In genomic region chr13:34097086-34097485, GRCm38 (mm10) we compare ENCODE assay signal across 13 mouse cellular contexts. TPM values are rescaled to one million over a fixed set of nuclear protein-coding genes. Genes with fewer than 3 reads are reported as not detected.
A peak's percentile ranks its signal among the peaks of the same experiment; 100 is the strongest.
DNase-seq lines count a peak whose midpoint lies in the region; ATAC-seq and TF ChIP-seq lines count a peak whose summit lies in the region.
"Had no signal": no experiment of that assay in that cellular context is flagged by ENCODE, and none has a peak within 500 bp of the region (broad histone marks: within the 10 kb centered on the region; RNA-seq: fewer than 3 reads in every experiment).

No protein-coding gene starts in this region.

- no peak overlapping the region for H3K9ac ChIP-seq in kidney, embryonic 15.5 days
- no peak overlapping the region for H3K9ac ChIP-seq in midbrain, embryonic 15.5 days
- H3K9ac ChIP-seq: embryonic facial prominence, embryonic 13.5 days had no signal

- H3K27me3 ChIP-seq in kidney, embryonic 15.5 days = no peaks in the 10 kb centered on the region
- no peaks in the 10 kb centered on the region for H3K27me3 ChIP-seq in hindbrain, embryonic 10.5 days (ENCODE audit: insufficient read depth, poor library complexity, severe bottlenecking)
- no peaks in the 10 kb centered on the region for H3K27me3 ChIP-seq in midbrain, embryonic 15.5 days (replicated peaks)
- H3K27me3 ChIP-seq: embryonic facial prominence, embryonic 13.5 days had no signal

- peaks cover 10% of the 10 kb centered on the region for H3K4me1 ChIP-seq in kidney, embryonic 15.5 days
- H3K4me1 ChIP-seq in cortical plate, adult 2 months (ENCODE audit: control insufficient read depth, insufficient read depth, low read length) = peaks cover 9% of the 10 kb centered on the region
- H3K4me1 ChIP-seq in hindbrain, embryonic 10.5 days (replicated peaks) = peaks cover 24% of the 10 kb centered on the region
- H3K4me1 ChIP-seq in midbrain, embryonic 15.5 days = peaks cover 19% of the 10 kb centered on the region

- no peaks in the 10 kb centered on the region for H3K36me3 ChIP-seq in kidney, embryonic 15.5 days
- no peaks in the 10 kb centered on the region for H3K36me3 ChIP-seq in hindbrain, embryonic 10.5 days
- H3K36me3 ChIP-seq in midbrain, embryonic 15.5 days (replicated peaks) = no peaks in the 10 kb centered on the region
- H3K36me3 ChIP-seq: embryonic facial prominence, embryonic 13.5 days had no signal

- no peak for ATAC-seq in kidney, embryonic 15.5 days (replicated peaks; ENCODE audit: low FRiP score)
- no peak for ATAC-seq in midbrain, embryonic 15.5 days (replicated peaks)

- 85% methylated on average over 3 of the region's 3 CpGs for WGBS in kidney, embryonic 15.5 days
- 76% methylated on average over 3 of the region's 3 CpGs for WGBS in hindbrain, embryonic 10.5 days
- 51% methylated on average over 3 of the region's 3 CpGs for WGBS in midbrain, embryonic 15.5 days

- no peak overlapping the region for H3K4me2 ChIP-seq in kidney, embryonic 15.5 days
- H3K4me2 ChIP-seq in midbrain, embryonic 15.5 days = no peak overlapping the region
- H3K4me2 ChIP-seq: embryonic facial prominence, embryonic 13.5 days had no signal

- TF ChIP-seq POLR2A in cortical plate, adult 2 months (IDR thresholded peaks at IDR 0.05; ENCODE audit: extremely low read depth, insufficient read depth, low read length) = no peak

- no peak overlapping the region for H3K4me3 ChIP-seq in kidney, embryonic 15.5 days (replicated peaks)
- H3K4me3 ChIP-seq in cortical plate, adult 2 months (ENCODE audit: insufficient read depth, low read length) = no peak overlapping the region
- no peak overlapping the region for H3K4me3 ChIP-seq in hindbrain, embryonic 10.5 days
- H3K4me3 ChIP-seq in midbrain, embryonic 15.5 days = no peak overlapping the region
- H3K4me3 ChIP-seq: embryonic facial prominence, embryonic 13.5 days had no signal

- no peak for TF ChIP-seq CTCF in cortical plate, adult 2 months (IDR thresholded peaks at IDR 0.05; ENCODE audit: extremely low read depth, insufficient read depth, low read length)

- 0 out of 2 replicates have a peak overlapping the region, but pooled peaks have one; percentile 9 for H3K27ac ChIP-seq in kidney, embryonic 15.5 days
- H3K27ac ChIP-seq in cortical plate, adult 2 months (ENCODE audit: insufficient read depth, low read length) = 0 out of 2 replicates have a peak overlapping the region, but pooled peaks have one; percentile 63
- peak overlapping the region; percentile 79 for H3K27ac ChIP-seq in hindbrain, embryonic 10.5 days
- H3K27ac ChIP-seq in midbrain, embryonic 15.5 days = peak overlapping the region; percentile 81
- H3K27ac ChIP-seq: embryonic facial prominence, embryonic 13.5 days had no signal

- DNase-seq in kidney, postnatal 4 days = no peak
- no peak for DNase-seq in hindbrain, embryonic 10.5 days (ENCODE audit: low spot score)
- DNase-seq in urinary bladder, adult 2 months (ENCODE audit: low spot score) = no peak
- no peak for DNase-seq in cerebellum, adult 9-10 months
- DNase-seq in c-Kit-positive CD71-positive TER-119-positive erythroid progenitor cells, embryonic 14.5 days (ENCODE audit: low spot score) = no peak
- DNase-seq: adrenal gland, adult 8-10 months; cerebellum, adult 11 months; kidney, adult 18-20 months; layer of hippocampus, postnatal 36 days had no signal

- no peaks in the 10 kb centered on the region for H3K9me3 ChIP-seq in kidney, embryonic 15.5 days (replicated peaks)
- H3K9me3 ChIP-seq in hindbrain, embryonic 10.5 days = no peaks in the 10 kb centered on the region
- no peaks in the 10 kb centered on the region for H3K9me3 ChIP-seq in midbrain, embryonic 15.5 days
- H3K9me3 ChIP-seq: embryonic facial prominence, embryonic 13.5 days had no signal

RNA-seq across cellular contexts. Expression of gene Tubb2a, which starts 19.3 kb away (rescaled TPM):
- 102 and 132 TPM in 2 replicates for polyA plus RNA-seq in kidney, embryonic 15.5 days (2015; fragmentation: Nextera tagmentation; extraction: Ambion mirVana)
- polyA plus RNA-seq in cortical plate, adult 2 months (2012; rRNA removed) = 1,313 and 1,351 TPM in 2 replicates
- polyA plus RNA-seq in hindbrain, embryonic 10.5 days (2016; fragmentation: Nextera tagmentation; extraction: Ambion mirVana) = 202 and 435 TPM in 2 replicates
- polyA plus RNA-seq in midbrain, embryonic 15.5 days (2015; fragmentation: Nextera tagmentation; extraction: Ambion mirVana) = 3,188 and 3,263 TPM in 2 replicates
- 140 and 213 TPM in 2 replicates for polyA plus RNA-seq in urinary bladder, adult 2 months (2012; rRNA removed)

RNA-seq across cellular contexts. Expression of gene Tubb2b, which starts 33.2 kb away (rescaled TPM):
- 29.3 and 36.6 TPM in 2 replicates for polyA plus RNA-seq in kidney, embryonic 15.5 days (2015; fragmentation: Nextera tagmentation; extraction: Ambion mirVana)
- 264 and 334 TPM in 2 replicates for polyA plus RNA-seq in cortical plate, adult 2 months (2012; rRNA removed)
- polyA plus RNA-seq in hindbrain, embryonic 10.5 days (2016; fragmentation: Nextera tagmentation; extraction: Ambion mirVana) = 187 and 370 TPM in 2 replicates
- polyA plus RNA-seq in midbrain, embryonic 15.5 days (2015; fragmentation: Nextera tagmentation; extraction: Ambion mirVana) = 1,126 and 1,130 TPM in 2 replicates
- 8.7 and 13.3 TPM in 2 replicates for polyA plus RNA-seq in urinary bladder, adult 2 months (2012; rRNA removed)

RNA-seq across cellular contexts. Expression of gene Bphl, which starts 59.7 kb away (rescaled TPM):
- polyA plus RNA-seq in kidney, embryonic 15.5 days (2015; fragmentation: Nextera tagmentation; extraction: Ambion mirVana) = 66.7 and 72.2 TPM in 2 replicates
- 51.4 and 54.0 TPM in 2 replicates for polyA plus RNA-seq in cortical plate, adult 2 months (2012; rRNA removed)
- 33.1 and 34.5 TPM in 2 replicates for polyA plus RNA-seq in hindbrain, embryonic 10.5 days (2016; fragmentation: Nextera tagmentation; extraction: Ambion mirVana)
- 35.4 and 36.8 TPM in 2 replicates for polyA plus RNA-seq in midbrain, embryonic 15.5 days (2015; fragmentation: Nextera tagmentation; extraction: Ambion mirVana)
- 51.3 and 71.5 TPM in 2 replicates for polyA plus RNA-seq in urinary bladder, adult 2 months (2012; rRNA removed)

Comparison
In these comparisons a context has a peak if more than half of its experiments do, and no peak if none do; other contexts are left out.
1. H3K27ac ChIP-seq: peak in every context shown above with its lines; median percentile 81 in midbrain, embryonic 15.5 days; 79 in hindbrain, embryonic 10.5 days; 63 in cortical plate, adult 2 months; 9 in kidney, embryonic 15.5 days.